Mouse (Mus musculus): ENCODE measurements around the gene Nudt14. TPM values are rescaled to one million over a fixed set of nuclear protein-coding genes. Genes with fewer than 3 reads are reported as not detected.

The Nudt14 gene
- total and polyA plus RNA-seq, 2 experiments from 2014 or later = 22.2 to 55.5 TPM

- WGBS = 64% methylated on average over 7 of the region's 7 CpGs
- no peak overlapping the region for H3K9ac ChIP-seq
Observed at GRCm38 (mm10) chr12:112961428-112961827, 19.5 kb upstream of the Nudt14 start.

GRCm38 (mm10) chr12:112959421-112959820, 17.5 kb upstream of the Nudt14 start:
- Histone ChIP-seq H3K27me3 (ENCODE audit: insufficient read depth, low read length) (no peaks in the 10 kb centered on the region), H3K27ac (ENCODE audit: low read depth, low read length) (no peak overlapping the region), H3K4me1 (ENCODE audit: insufficient read depth) (no peaks in the 10 kb centered on the region), H3K4me3 (ENCODE audit: low read depth, low read length) (no peak overlapping the region), H3K9me3 (ENCODE audit: low read length) (no peaks in the 10 kb centered on the region), H3K36me3 (ENCODE audit: insufficient read depth) (peaks cover 51% of the 10 kb centered on the region), H3K9ac (no peak overlapping the region), H3K4me2 (ENCODE audit: low read depth) (no peak overlapping the region)
- ATAC-seq (no peak), DNase-seq (no peak)
- no peak for TF ChIP-seq CTCF (IDR thresholded peaks at IDR 0.05; ENCODE audit: low read depth)
- 90% methylated on average over 8 of the region's 8 CpGs for WGBS

More at GRCm38 (mm10) chr12:112961428-112961827, 19.5 kb upstream of the Nudt14 start:
- Histone ChIP-seq H3K4me1 (ENCODE audit: insufficient read depth) (no peaks in the 10 kb centered on the region), H3K4me3 (ENCODE audit: low read depth, low read length) (no peak overlapping the region), H3K9me3 (ENCODE audit: low read length) (no peaks in the 10 kb centered on the region), H3K27ac (ENCODE audit: low read depth, low read length) (no peak overlapping the region), H3K36me3 (ENCODE audit: insufficient read depth) (peaks cover 69% of the 10 kb centered on the region), H3K4me2 (ENCODE audit: low read depth) (no peak overlapping the region), H3K27me3 (ENCODE audit: insufficient read depth, low read length) (no peaks in the 10 kb centered on the region)
- no peak for TF ChIP-seq CTCF (IDR thresholded peaks at IDR 0.05; ENCODE audit: low read depth)
- ATAC-seq (no peak), DNase-seq (no peak)

DNA sequence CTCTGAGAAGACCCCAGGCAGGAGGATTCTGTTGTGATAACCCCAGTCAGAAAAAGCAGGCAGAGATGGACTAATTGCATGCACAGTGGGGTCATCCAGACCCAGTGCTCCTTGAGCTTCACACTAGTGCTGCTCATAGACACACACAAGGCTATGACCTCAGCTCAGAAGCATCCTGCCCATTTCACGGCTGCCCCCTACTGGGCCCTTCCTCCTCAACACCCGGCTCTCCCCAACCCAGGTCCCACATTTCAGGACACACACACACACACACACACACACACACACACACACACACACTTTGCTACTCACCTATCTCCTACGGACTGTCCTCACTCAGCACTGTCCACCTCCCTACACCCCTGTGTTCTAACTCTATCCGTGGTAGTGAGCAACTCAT, 16.4 kb upstream of the Nudt14 start:
- Histone ChIP-seq H3K36me3 (ENCODE audit: insufficient read depth) (peaks cover 40% of the 10 kb centered on the region), H3K9me3 (ENCODE audit: low read length) (no peaks in the 10 kb centered on the region), H3K27ac (ENCODE audit: low read depth, low read length) (no peak overlapping the region), H3K27me3 (ENCODE audit: insufficient read depth, low read length) (no peaks in the 10 kb centered on the region), H3K4me1 (ENCODE audit: insufficient read depth) (no peaks in the 10 kb centered on the region), H3K4me3 (ENCODE audit: low read depth, low read length) (no peak overlapping the region), H3K9ac (no peak overlapping the region), H3K4me2 (ENCODE audit: low read depth) (no peak overlapping the region)
- 43% methylated on average over 4 of the region's 4 CpGs for WGBS
- TF ChIP-seq CTCF (IDR thresholded peaks at IDR 0.05; ENCODE audit: low read depth) = peak; percentile 52
- peak; percentile 45; the same call in 1 of the 2 replicates for ATAC-seq
- DNase-seq = no peak

DNA sequence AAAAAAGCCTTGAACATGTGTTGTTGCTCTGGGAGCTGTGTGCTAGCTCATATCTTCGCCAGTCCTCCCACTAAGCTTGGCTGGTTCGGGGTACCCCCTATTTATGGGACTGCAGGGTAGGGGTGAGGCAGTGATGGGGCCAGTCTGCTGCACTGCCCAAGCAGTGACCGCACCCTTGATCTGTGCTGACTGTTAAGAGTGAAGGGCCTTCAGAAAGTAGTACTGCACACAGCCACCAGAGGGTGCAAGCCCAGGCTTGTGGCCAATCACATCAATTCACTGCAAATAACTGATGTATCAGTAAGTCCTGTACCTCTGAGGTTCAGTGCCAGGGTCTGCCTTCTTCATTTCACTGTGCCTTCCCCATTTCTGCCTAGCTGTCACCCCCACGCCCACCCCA, 13.9 kb upstream of the Nudt14 start:
- no peak overlapping the region for H3K4me3 ChIP-seq (ENCODE audit: low read depth, low read length)
- no peaks in the 10 kb centered on the region for H3K9me3 ChIP-seq (ENCODE audit: low read length)
- peak; percentile 85 for TF ChIP-seq CTCF (IDR thresholded peaks at IDR 0.05; ENCODE audit: low read depth)
- WGBS = 29% methylated on average over 4 of the region's 4 CpGs
- H3K36me3 ChIP-seq (ENCODE audit: insufficient read depth) = peaks cover 15% of the 10 kb centered on the region
- no peak overlapping the region for H3K9ac ChIP-seq
- peaks cover 3% of the 10 kb centered on the region; the same call in 1 of the 2 replicates for H3K4me1 ChIP-seq (ENCODE audit: insufficient read depth)
- H3K27ac ChIP-seq (ENCODE audit: low read depth, low read length) = no peak overlapping the region
- peak; percentile 40 for ATAC-seq
- peak; percentile 67 for DNase-seq
- H3K27me3 ChIP-seq (ENCODE audit: insufficient read depth, low read length) = no peaks in the 10 kb centered on the region
- H3K4me2 ChIP-seq (ENCODE audit: low read depth) = no peak overlapping the region

DNA sequence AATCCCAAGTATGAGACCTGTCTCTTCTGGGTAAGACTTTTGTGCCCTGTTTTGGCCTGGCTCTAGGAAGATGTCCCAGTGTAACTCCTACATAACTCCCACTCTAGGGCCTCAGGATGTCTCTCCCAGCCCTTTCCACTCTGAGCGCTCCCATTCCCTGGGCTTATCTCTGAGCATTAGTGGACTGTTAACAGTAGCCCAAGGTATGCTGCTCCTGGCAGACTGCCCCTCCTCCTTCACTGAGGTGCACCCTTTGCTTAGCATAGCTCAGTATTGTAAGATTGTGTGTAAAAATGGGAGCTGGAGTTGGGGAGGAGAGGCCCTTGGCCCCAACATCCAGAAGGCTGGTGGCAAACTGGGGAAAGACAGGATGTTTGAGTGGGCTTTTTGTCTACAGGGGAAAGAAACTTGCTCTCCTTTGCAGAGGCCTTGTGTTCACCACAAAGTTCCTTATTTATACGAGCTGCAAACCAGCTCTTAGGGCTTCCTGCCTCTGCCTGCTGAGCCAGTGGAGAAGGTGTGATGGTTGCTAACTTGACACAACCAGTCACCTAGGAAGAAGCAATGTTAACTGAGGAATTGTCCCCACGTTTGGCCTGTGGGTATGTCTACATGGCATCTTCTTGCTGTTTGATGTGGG, 11.1 kb upstream of the Nudt14 start:
- WGBS = 78% methylated on average over 3 of the region's 3 CpGs
- H3K9ac ChIP-seq = no peak overlapping the region
- H3K4me1 ChIP-seq (ENCODE audit: insufficient read depth) = peaks cover 5% of the 10 kb centered on the region; the same call in 1 of the 2 replicates

DNA sequence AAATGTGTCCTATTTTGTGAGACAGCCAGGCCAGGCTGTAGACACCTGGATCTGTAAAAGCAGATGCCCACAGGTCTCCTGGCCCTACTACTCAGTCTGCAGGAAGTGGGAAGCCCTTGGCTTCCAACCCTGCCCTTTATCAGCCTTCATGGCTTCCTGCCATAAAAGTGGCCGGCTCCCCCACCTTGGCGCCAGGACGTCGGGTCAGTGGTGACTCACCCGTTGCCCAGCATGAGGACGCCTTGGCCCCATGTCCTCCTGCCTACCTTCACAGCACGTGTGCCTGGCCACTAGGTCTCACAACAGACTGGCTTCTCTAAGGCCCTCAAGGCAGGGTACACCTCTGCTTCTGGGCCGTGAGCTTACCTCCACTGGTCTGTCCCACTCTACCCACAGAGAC, 10.5 kb upstream of the Nudt14 start:
- TF ChIP-seq CTCF (IDR thresholded peaks at IDR 0.05; ENCODE audit: low read depth) = no peak
- Histone ChIP-seq H3K36me3 (ENCODE audit: insufficient read depth) (no peaks in the 10 kb centered on the region), H3K27me3 (ENCODE audit: insufficient read depth, low read length) (no peaks in the 10 kb centered on the region), H3K27ac (ENCODE audit: low read depth, low read length) (no peak overlapping the region), H3K4me3 (ENCODE audit: low read depth, low read length) (no peak overlapping the region), H3K9ac (no peak overlapping the region), H3K4me1 (ENCODE audit: insufficient read depth) (peaks cover 5% of the 10 kb centered on the region; the same call in 1 of the 2 replicates), H3K4me2 (ENCODE audit: low read depth) (no peak overlapping the region), H3K9me3 (ENCODE audit: low read length) (no peaks in the 10 kb centered on the region)
- DNase-seq (no peak), ATAC-seq (no peak)
- WGBS = 82% methylated on average over 8 of the region's 8 CpGs

More for the DNA sequence above, 11.1 kb upstream of the Nudt14 start:
- Histone ChIP-seq H3K4me3 (ENCODE audit: low read depth, low read length) (no peak overlapping the region), H3K36me3 (ENCODE audit: insufficient read depth) (no peaks in the 10 kb centered on the region), H3K9me3 (ENCODE audit: low read length) (no peaks in the 10 kb centered on the region), H3K27ac (ENCODE audit: low read depth, low read length) (no peak overlapping the region), H3K4me2 (ENCODE audit: low read depth) (no peak overlapping the region), H3K27me3 (ENCODE audit: insufficient read depth, low read length) (no peaks in the 10 kb centered on the region)
- ATAC-seq (no peak), DNase-seq (no peak)
- no peak for TF ChIP-seq CTCF (IDR thresholded peaks at IDR 0.05; ENCODE audit: low read depth)

- WGBS = 21% methylated on average over 7 of the region's 7 CpGs
- Histone ChIP-seq H3K27me3 (ENCODE audit: insufficient read depth, low read length) (no peaks in the 10 kb centered on the region), H3K4me2 (ENCODE audit: low read depth) (peak overlapping the region; percentile 93), H3K36me3 (ENCODE audit: insufficient read depth) (no peaks in the 10 kb centered on the region), H3K4me1 (ENCODE audit: insufficient read depth) (peaks cover 5% of the 10 kb centered on the region; the same call in 1 of the 2 replicates), H3K4me3 (ENCODE audit: low read depth, low read length) (no peak overlapping the region), H3K27ac (ENCODE audit: low read depth, low read length) (peak overlapping the region; percentile 88), H3K9ac (peak overlapping the region; percentile 94), H3K9me3 (ENCODE audit: low read length) (no peaks in the 10 kb centered on the region)
- DNase-seq (no peak), ATAC-seq (no peak)
- no peak for TF ChIP-seq CTCF (IDR thresholded peaks at IDR 0.05; ENCODE audit: low read depth)
Observed at GRCm38 (mm10) chr12:112951150-112951842, 9.4 kb upstream of the Nudt14 start.
